Mouse (Mus musculus): ENCODE measurements around the gene Specc1.

- TF ChIP-seq RCOR1 (conservative IDR thresholded peaks at IDR 0.05; ENCODE audit: low read depth, low read length) (no peak), TCF12 (IDR thresholded peaks at IDR 0.05; ENCODE audit: low read depth, low read length) (no peak), EP300 (IDR thresholded peaks at IDR 0.05; ENCODE audit: low read length) (0 out of 2 replicates have a peak, but pooled peaks have one; percentile 11), CTCF (conservative IDR thresholded peaks at IDR 0.05 in 1 of 2, IDR thresholded peaks at IDR 0.05 in 1 of 2; ENCODE audit: low read depth in 2 of 2, low read length in 2 of 2) (no peak), SIN3A (IDR thresholded peaks at IDR 0.05; ENCODE audit: low read length) (no peak), POLR2A (IDR thresholded peaks at IDR 0.05; ENCODE audit: low read depth, low read length) (no peak), MAX (IDR thresholded peaks at IDR 0.05; ENCODE audit: low read length) (0 out of 2 replicates have a peak, but pooled peaks have one; percentile 30)
Measured at GRCm38 (mm10) chr11:62265642-62266041, 309.1 kb downstream of the Specc1 start.

All from CH12.LX (cell line).